Mouse (Mus musculus) forebrain, embryonic 13.5 days (tissue): ENCODE measurements around the gene Ddias. TPM values are rescaled to one million over a fixed set of nuclear protein-coding genes. Genes with fewer than 3 reads are reported as not detected.
A peak's percentile ranks its signal among the peaks of the same experiment; 100 is the strongest.

Experiments used
- ATAC-seq: fragments of 200-750 bp; cut with Nextera tagmentation; 2 replicates; pipeline ENCODE4 v1.8.0; 2017
- H3K27ac ChIP-seq: fragments of 300-500 bp; sonication (generic); 2 replicates; pipeline ENCODE4 v1.5.1; 2015; ENCODE audit warnings: inconsistent platforms, mild to moderate bottlenecking, moderate library complexity
- H3K27me3 ChIP-seq: fragments of 300-500 bp; sonication (generic); 2 replicates; pipeline ENCODE4 v1.6.1; 2015; ENCODE audit warnings: mild to moderate bottlenecking, inconsistent platforms
- H3K36me3 ChIP-seq: fragments of 300-500 bp; sonication (generic); 2 replicates; pipeline ENCODE4 v1.6.1; 2015; ENCODE audit warnings: mild to moderate bottlenecking, inconsistent platforms; ENCODE audit not compliant: poor library complexity, severe bottlenecking
- H3K4me1 ChIP-seq: fragments of 300-500 bp; sonication (generic); 2 replicates; pipeline ENCODE4 v1.6.1; 2015; ENCODE audit warnings: inconsistent platforms
- H3K4me2 ChIP-seq: fragments of 300-500 bp; sonication (generic); 2 replicates; pipeline ENCODE4 v1.6.1; 2015; ENCODE audit warnings: inconsistent platforms, mild to moderate bottlenecking, moderate library complexity
- H3K4me3 ChIP-seq: fragments of 300-500 bp; sonication (generic); 2 replicates; pipeline ENCODE4 v1.5.1; 2015; ENCODE audit warnings: mild to moderate bottlenecking, inconsistent platforms
- H3K9ac ChIP-seq: fragments of 300-500 bp; sonication (generic); 2 replicates; pipeline ENCODE4 v1.6.1; 2015; ENCODE audit warnings: mild to moderate bottlenecking, inconsistent platforms
- H3K9me3 ChIP-seq: fragments of 300-500 bp; sonication (generic); replicated peaks from 2 replicates; pipeline ENCODE4 v1.6.1; 2016; ENCODE audit warnings: inconsistent platforms
- WGBS: fragments of 180-500 bp; shearing (Covaris S2); methylation state at CpG from one replicate; pipeline ENCODE4 v1.1.7; 2015; 5-methylcytosine and 5-hydroxymethylcytosine counted together
- polyA plus RNA-seq: library from polyadenylated mRNA; unstranded; fragments of >200 nt; fragmentation: Nextera tagmentation; extraction: Ambion mirVana; gene quantifications from 2 replicates; pipeline ENCODE4 v1.2.1, GENCODE M21; 2015

Gene Ddias
- polyA plus RNA-seq, 1 experiment from 2014 or later: 13.5 TPM

DNA sequence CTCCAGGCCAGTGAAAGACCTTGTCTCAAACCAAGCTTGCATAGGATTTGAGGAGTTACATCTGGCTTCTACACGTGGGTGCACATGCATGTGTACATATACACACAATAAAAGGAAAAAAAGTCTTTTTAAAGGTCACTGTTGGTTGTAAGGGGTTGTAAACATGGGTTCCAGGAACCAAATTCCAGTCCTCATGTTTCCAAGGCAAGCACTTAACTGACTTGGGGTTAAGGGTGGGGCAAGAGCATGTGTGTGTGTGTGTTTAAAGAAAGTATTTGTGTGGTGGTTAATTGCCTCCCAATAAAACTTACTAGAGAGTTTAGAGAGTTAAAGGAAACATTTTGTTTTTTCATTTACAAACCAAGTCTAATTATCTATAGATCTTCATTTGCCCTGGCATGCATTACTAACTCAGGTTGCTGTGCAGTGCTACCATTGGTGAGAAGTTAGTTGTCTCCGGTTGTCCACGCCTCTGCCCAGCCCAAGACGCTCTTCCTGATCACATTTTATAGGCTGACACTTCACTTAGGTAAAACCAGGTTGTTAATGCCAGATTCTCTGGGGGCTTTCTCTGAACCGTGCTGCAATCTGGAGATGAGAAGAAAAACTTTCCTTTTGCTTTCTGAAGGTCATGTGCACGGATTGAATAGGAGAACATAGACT lies 11.1 kb upstream of the Ddias start:
- H3K9me3 ChIP-seq: no peaks in the 10 kb centered on the region
- H3K27me3 ChIP-seq: no peaks in the 10 kb centered on the region
- WGBS: 90% methylated on average over 6 of the region's 6 CpGs
- no peak overlapping the region for H3K4me3 ChIP-seq
- ATAC-seq: no peak
- H3K4me2 ChIP-seq: no peak overlapping the region
- no peaks in the 10 kb centered on the region for H3K36me3 ChIP-seq
- H3K9ac ChIP-seq: no peak overlapping the region
- no peak overlapping the region for H3K27ac ChIP-seq
- H3K4me1 ChIP-seq: no peaks in the 10 kb centered on the region

GRCm38 (mm10) chr7:92883850-92884716 lies 10.0 kb upstream of the Ddias start:
- no peak overlapping the region for H3K4me2 ChIP-seq
- H3K27ac ChIP-seq: no peak overlapping the region
- H3K36me3 ChIP-seq: no peaks in the 10 kb centered on the region
- no peak overlapping the region for H3K4me3 ChIP-seq
- no peak overlapping the region for H3K9ac ChIP-seq
- no peak for ATAC-seq
- H3K4me1 ChIP-seq: no peaks in the 10 kb centered on the region
- no peaks in the 10 kb centered on the region for H3K27me3 ChIP-seq
- H3K9me3 ChIP-seq: no peaks in the 10 kb centered on the region
- 81% methylated on average over 9 of the region's 9 CpGs for WGBS

GRCm38 (mm10) chr7:92878575-92879285 lies 4.7 kb upstream of the Ddias start:
- H3K9me3 ChIP-seq: no peaks in the 10 kb centered on the region
- WGBS: 92% methylated on average over 7 of the region's 7 CpGs
- no peak overlapping the region for H3K9ac ChIP-seq
- H3K27me3 ChIP-seq: no peaks in the 10 kb centered on the region
- no peaks in the 10 kb centered on the region for H3K36me3 ChIP-seq
- no peak overlapping the region for H3K4me3 ChIP-seq
- H3K27ac ChIP-seq: no peak overlapping the region
- no peak overlapping the region for H3K4me2 ChIP-seq
- no peak for ATAC-seq
- H3K4me1 ChIP-seq: peaks cover 18% of the 10 kb centered on the region

DNA sequence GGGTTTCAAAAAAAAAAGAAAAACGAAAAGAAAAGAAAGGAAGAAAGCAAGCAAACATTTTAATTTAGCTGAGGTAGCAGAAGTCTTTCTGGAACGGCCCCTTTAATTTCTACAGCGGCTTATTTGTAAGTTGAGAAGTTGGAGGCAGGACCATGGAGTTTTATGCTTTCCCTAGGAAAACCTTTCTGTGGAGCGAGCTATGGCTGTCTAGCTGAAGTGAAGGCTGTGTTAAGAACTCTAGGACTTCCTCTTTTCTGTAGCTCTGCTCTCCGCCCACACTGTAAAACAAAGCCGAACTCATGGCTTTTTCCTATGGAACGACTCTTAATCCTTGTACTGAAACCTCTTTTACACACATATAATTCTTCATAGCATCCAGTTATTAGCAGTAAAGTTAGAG lies 2.5 kb upstream of the Ddias start:
- ATAC-seq: no peak
- no peaks in the 10 kb centered on the region for H3K27me3 ChIP-seq
- H3K36me3 ChIP-seq: no peaks in the 10 kb centered on the region
- no peak overlapping the region for H3K4me3 ChIP-seq
- H3K4me2 ChIP-seq: peak overlapping the region; percentile 67
- 0 out of 2 replicates have a peak overlapping the region, but pooled peaks have one; percentile 3 for H3K27ac ChIP-seq
- 54% methylated on average over 7 of the region's 7 CpGs for WGBS
- H3K9ac ChIP-seq: no peak overlapping the region
- no peaks in the 10 kb centered on the region for H3K9me3 ChIP-seq
- peaks cover 25% of the 10 kb centered on the region for H3K4me1 ChIP-seq

DNA sequence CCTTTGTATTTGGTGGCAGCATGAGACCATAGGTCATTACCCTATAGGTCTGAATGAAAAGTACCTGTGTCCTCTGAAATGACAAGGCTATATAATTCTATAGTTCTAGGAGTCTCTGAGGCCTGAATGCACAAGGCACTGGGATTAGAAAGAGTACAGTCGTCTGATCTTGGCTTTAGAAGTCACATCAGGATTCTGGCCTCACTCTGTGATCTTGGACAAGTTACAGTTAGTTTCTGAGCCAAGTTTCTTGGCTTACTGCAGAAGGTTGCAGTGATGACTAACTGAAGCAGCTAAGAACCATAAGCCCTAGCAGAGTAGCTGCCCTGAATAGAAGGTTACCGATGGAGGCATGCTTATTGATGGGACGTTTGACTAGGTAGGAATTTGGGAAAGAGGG lies 2.0 kb upstream of the Ddias start:
- H3K9ac ChIP-seq: no peak overlapping the region
- H3K4me3 ChIP-seq: peak overlapping the region; percentile 61
- no peak overlapping the region for H3K27ac ChIP-seq
- ATAC-seq: no peak
- 47% methylated on average over 3 of the region's 3 CpGs for WGBS
- peak overlapping the region; percentile 67 for H3K4me2 ChIP-seq
- peaks cover 25% of the 10 kb centered on the region for H3K4me1 ChIP-seq
- no peaks in the 10 kb centered on the region for H3K36me3 ChIP-seq
- H3K27me3 ChIP-seq: no peaks in the 10 kb centered on the region
- H3K9me3 ChIP-seq: no peaks in the 10 kb centered on the region

- Histone ChIP-seq H3K4me3 (peak overlapping the region; percentile 61), H3K36me3 (no peaks in the 10 kb centered on the region), H3K9me3 (no peaks in the 10 kb centered on the region), H3K4me1 (peaks cover 25% of the 10 kb centered on the region), H3K27ac (peak overlapping the region; percentile 98), H3K9ac (peak overlapping the region; percentile 81), H3K4me2 (peak overlapping the region; percentile 67), H3K27me3 (no peaks in the 10 kb centered on the region)
- ATAC-seq: peak; percentile 91
- WGBS: under 1% methylated on average over 29 of the region's 29 CpGs
Observed at GRCm38 (mm10) chr7:92874761-92875408, 838 bp upstream of the Ddias start.

- H3K9ac ChIP-seq: no peak overlapping the region
- H3K4me2 ChIP-seq: no peak overlapping the region
- no peak overlapping the region for H3K4me3 ChIP-seq
- no peak for ATAC-seq
- WGBS: 94% methylated on average over 4 of the region's 4 CpGs
- H3K9me3 ChIP-seq: no peaks in the 10 kb centered on the region
- no peak overlapping the region for H3K27ac ChIP-seq
- H3K4me1 ChIP-seq: peaks cover 20% of the 10 kb centered on the region
- no peaks in the 10 kb centered on the region for H3K36me3 ChIP-seq
- H3K27me3 ChIP-seq: no peaks in the 10 kb centered on the region
Observed at GRCm38 (mm10) chr7:92871596-92871995, 2.5 kb downstream of the Ddias start.

DNA sequence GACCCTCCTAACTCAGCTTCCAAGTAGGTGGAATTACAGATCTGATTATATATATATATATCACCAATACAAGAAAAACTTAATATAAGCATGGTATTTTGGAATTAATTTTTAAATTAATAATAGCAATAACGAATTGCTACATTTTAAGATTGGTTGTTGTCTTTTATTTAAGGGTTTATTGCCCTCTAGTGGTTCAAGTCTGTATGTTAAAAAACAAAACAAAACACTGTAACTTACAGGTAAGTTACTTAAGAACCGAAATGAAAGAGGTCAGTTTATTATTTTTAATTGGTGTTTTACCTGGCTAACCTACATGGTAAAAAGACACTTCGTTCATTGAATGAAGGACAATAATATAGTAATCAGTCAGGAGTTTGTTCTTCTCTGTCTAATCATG lies 3.9 kb downstream of the Ddias start:
- Histone ChIP-seq H3K4me3 (no peak overlapping the region), H3K9me3 (no peaks in the 10 kb centered on the region), H3K27ac (no peak overlapping the region), H3K4me2 (no peak overlapping the region), H3K36me3 (no peaks in the 10 kb centered on the region), H3K4me1 (peaks cover 8% of the 10 kb centered on the region), H3K9ac (no peak overlapping the region), H3K27me3 (no peaks in the 10 kb centered on the region)
- ATAC-seq: no peak
- WGBS: 68% methylated on average over 3 of the region's 3 CpGs

DNA sequence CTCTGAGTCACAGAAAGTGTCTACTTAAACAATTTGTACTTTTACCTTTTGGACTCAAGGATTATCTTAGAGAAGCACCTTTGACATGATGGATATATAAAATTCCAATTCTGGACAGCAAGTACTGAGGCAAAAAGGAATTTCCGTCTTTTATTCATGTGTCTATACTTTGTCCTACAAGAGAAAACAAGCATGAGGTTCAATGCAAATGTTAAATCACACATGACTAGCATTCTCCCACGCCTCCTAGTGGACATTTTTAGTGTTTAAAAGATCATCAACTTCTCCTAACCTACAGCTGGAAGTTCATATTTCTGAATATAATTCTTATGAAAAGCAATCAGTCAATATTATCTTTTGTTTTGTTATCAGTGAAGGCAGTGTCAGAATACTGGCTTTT lies 7.5 kb downstream of the Ddias start:
- no peak overlapping the region for H3K4me2 ChIP-seq
- ATAC-seq: 0 out of 2 replicates have a peak, but pooled peaks have one; percentile 24
- no peak overlapping the region for H3K27ac ChIP-seq
- WGBS: 28% methylated on average over 2 of the region's 2 CpGs
- H3K9me3 ChIP-seq: no peaks in the 10 kb centered on the region
- H3K9ac ChIP-seq: no peak overlapping the region
- no peak overlapping the region for H3K4me3 ChIP-seq
- H3K36me3 ChIP-seq: peaks cover 5% of the 10 kb centered on the region
- H3K4me1 ChIP-seq: no peaks in the 10 kb centered on the region
- no peaks in the 10 kb centered on the region for H3K27me3 ChIP-seq

- Histone ChIP-seq H3K9me3 (no peaks in the 10 kb centered on the region), H3K27ac (no peak overlapping the region), H3K36me3 (no peaks in the 10 kb centered on the region), H3K4me2 (no peak overlapping the region), H3K4me1 (no peaks in the 10 kb centered on the region), H3K4me3 (no peak overlapping the region), H3K9ac (no peak overlapping the region), H3K27me3 (no peaks in the 10 kb centered on the region)
- no peak for ATAC-seq
- WGBS: 92% methylated on average over 3 of the region's 3 CpGs
Observed at GRCm38 (mm10) chr7:92848246-92848645, 25.8 kb downstream of the Ddias start.

- Histone ChIP-seq H3K27me3 (no peaks in the 10 kb centered on the region), H3K9ac (no peak overlapping the region), H3K9me3 (no peaks in the 10 kb centered on the region), H3K36me3 (0 out of 2 replicates have a peak, but pooled peaks cover 3% of the 10 kb centered on the region), H3K4me1 (no peaks in the 10 kb centered on the region), H3K4me2 (no peak overlapping the region), H3K27ac (no peak overlapping the region), H3K4me3 (no peak overlapping the region)
- WGBS: 87% methylated on average over 2 of the region's 2 CpGs
- no peak for ATAC-seq
Observed at GRCm38 (mm10) chr7:92842254-92842653, 31.8 kb downstream of the Ddias start.

- Histone ChIP-seq H3K27me3 (no peaks in the 10 kb centered on the region), H3K36me3 (peaks cover 15% of the 10 kb centered on the region), H3K4me2 (no peak overlapping the region), H3K9ac (no peak overlapping the region), H3K9me3 (no peaks in the 10 kb centered on the region), H3K4me3 (no peak overlapping the region), H3K27ac (no peak overlapping the region), H3K4me1 (no peaks in the 10 kb centered on the region)
- ATAC-seq: no peak
- WGBS: 70% methylated on average over 3 of the region's 3 CpGs
Observed at GRCm38 (mm10) chr7:92837907-92838306, 36.1 kb downstream of the Ddias start.
